In the genomic region with DNA sequence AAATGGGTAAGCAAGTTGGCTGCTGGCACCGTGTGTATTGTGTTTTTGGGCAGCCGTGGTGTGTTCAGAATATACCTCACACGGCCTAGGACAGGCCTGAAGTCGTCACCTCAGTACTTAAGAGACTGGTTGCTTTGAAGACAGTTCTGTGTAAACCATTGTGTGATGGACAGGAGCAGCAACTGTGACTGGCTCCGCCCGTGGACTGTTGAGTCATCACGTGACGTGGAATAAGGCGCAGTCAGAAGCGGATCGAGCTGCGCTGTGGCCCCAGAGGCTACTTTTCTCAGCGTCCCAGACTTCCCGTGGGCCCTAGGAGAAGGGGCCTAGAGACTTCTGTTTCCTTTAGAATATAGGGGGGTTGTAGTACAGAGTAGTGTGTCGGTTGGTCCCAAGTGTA, we compare ENCODE assay signal across 19 mouse cellular contexts.
"Had no signal": no experiment of that assay in that cellular context is flagged by ENCODE, and none has a peak within 500 bp of the region (broad histone marks: within the 10 kb centered on the region; RNA-seq: fewer than 3 reads in every experiment).

No protein-coding gene starts in this region.

- H3K36me3 ChIP-seq: neural tube, embryonic 13.5 days; stomach, embryonic 15.5 days had no signal

- H3K4me3 ChIP-seq: limb, embryonic 12.5 days; limb, embryonic 15.5 days; liver, embryonic 12.5 days; midbrain, embryonic 13.5 days; myocyte; neural tube, embryonic 13.5 days; stomach, embryonic 15.5 days had no signal

- H3K4me1 ChIP-seq: liver, embryonic 12.5 days; stomach, embryonic 15.5 days had no signal

- H3K9me3 ChIP-seq: limb, embryonic 12.5 days; limb, embryonic 15.5 days; liver, embryonic 12.5 days; midbrain, embryonic 13.5 days; neural tube, embryonic 13.5 days; stomach, embryonic 15.5 days had no signal

- DNase-seq: kidney, postnatal 10 days; left cerebral cortex, postnatal 4 days; lung, adult 2 months; retina, postnatal 1 day; right cerebral cortex, postnatal 25 days; spleen, adult 18-20 months; thymus, postnatal 25 days had no signal

- H3K9ac ChIP-seq: limb, embryonic 12.5 days; limb, embryonic 15.5 days; liver, embryonic 12.5 days; midbrain, embryonic 13.5 days; neural tube, embryonic 13.5 days; stomach, embryonic 15.5 days had no signal

- H3K27ac ChIP-seq: hindbrain, postnatal 0 days; limb, embryonic 12.5 days; limb, embryonic 15.5 days; liver, embryonic 12.5 days; macrophage; midbrain, embryonic 13.5 days; neural tube, embryonic 13.5 days; stomach, embryonic 15.5 days had no signal

- H3K4me2 ChIP-seq: limb, embryonic 12.5 days; limb, embryonic 15.5 days; liver, embryonic 12.5 days; midbrain, embryonic 13.5 days; neural tube, embryonic 13.5 days; stomach, embryonic 15.5 days had no signal

- ATAC-seq: hindbrain, postnatal 0 days; inflammation-experienced regulatory T-cells, adult 6 months; intestine, embryonic 16.5 days; liver, embryonic 12.5 days; midbrain, embryonic 13.5 days; midbrain, embryonic 16.5 days had no signal

- H3K27me3 ChIP-seq: limb, embryonic 12.5 days; limb, embryonic 15.5 days; liver, embryonic 12.5 days; midbrain, embryonic 13.5 days; neural tube, embryonic 13.5 days; stomach, embryonic 15.5 days had no signal
